Mouse (Mus musculus): ENCODE measurements at regions not wholly inside any gene's neighbourhood (a gene's known extent, or its start where the extent isn't known, plus 50 kb on each side); places are given as distances from the start of the nearest gene placed in this dataset.

- Histone ChIP-seq H3K4me1 (peaks cover 8% of the 10 kb centered on the region), H3K27ac (no peak overlapping the region), H3K9me3 (replicated peaks) (no peaks in the 10 kb centered on the region), H3K27me3 (ENCODE audit: low read depth, poor library complexity, severe bottlenecking) (no peaks in the 10 kb centered on the region), H3K4me3 (no peak overlapping the region), H3K36me3 (no peaks in the 10 kb centered on the region)
- DNase-seq (ENCODE audit: low spot score) = no peak
- 74% methylated on average over 1 of the region's 1 CpGs for WGBS
These were observed 68.3 kb downstream of the Cd83 start for GRCm38 (mm10) chr13:43852888-43853287.

GRCm38 (mm10) chr13:43854973-43855372, 70.4 kb downstream of the Cd83 start:
- Histone ChIP-seq H3K36me3 (no peaks in the 10 kb centered on the region), H3K4me1 (peaks cover 2% of the 10 kb centered on the region), H3K9me3 (replicated peaks) (no peaks in the 10 kb centered on the region), H3K4me3 (no peak overlapping the region), H3K27me3 (ENCODE audit: low read depth, poor library complexity, severe bottlenecking) (no peaks in the 10 kb centered on the region), H3K27ac (no peak overlapping the region)
- DNase-seq (ENCODE audit: low spot score) = no peak
- 96% methylated on average over 2 of the region's 2 CpGs for WGBS

- H3K36me3 ChIP-seq = no peaks in the 10 kb centered on the region
- 33% methylated on average over 4 of the region's 4 CpGs for WGBS
- no peak for DNase-seq (ENCODE audit: low spot score)
- no peak overlapping the region for H3K27ac ChIP-seq
- no peaks in the 10 kb centered on the region for H3K9me3 ChIP-seq (replicated peaks)
- H3K4me1 ChIP-seq = peaks cover 34% of the 10 kb centered on the region
- H3K27me3 ChIP-seq (ENCODE audit: low read depth, poor library complexity, severe bottlenecking) = peaks cover 9% of the 10 kb centered on the region; the same call in 1 of the 2 replicates
- H3K4me3 ChIP-seq = no peak overlapping the region
These were observed 76.4 kb downstream of the Cd83 start for GRCm38 (mm10) chr13:43860932-43861331.

GRCm38 (mm10) chr13:43861424-43861823, 76.8 kb downstream of the Cd83 start:
- no peak overlapping the region for H3K4me3 ChIP-seq
- no peaks in the 10 kb centered on the region for H3K9me3 ChIP-seq (replicated peaks)
- 67% methylated on average over 7 of the region's 7 CpGs for whole genome bisulfite sequencing
- no peak for DNase-seq (ENCODE audit: low spot score)
- H3K27ac ChIP-seq = no peak overlapping the region; the same call in 1 of the 2 replicates
- peaks cover 12% of the 10 kb centered on the region; the same call in 1 of the 2 replicates for H3K27me3 ChIP-seq (ENCODE audit: low read depth, poor library complexity, severe bottlenecking)
- no peaks in the 10 kb centered on the region for H3K36me3 ChIP-seq
- peaks cover 38% of the 10 kb centered on the region for H3K4me1 ChIP-seq

GRCm38 (mm10) chr13:43862056-43862455, 77.5 kb downstream of the Cd83 start:
- peaks cover 17% of the 10 kb centered on the region; the same call in 1 of the 2 replicates for H3K27me3 ChIP-seq (ENCODE audit: low read depth, poor library complexity, severe bottlenecking)
- H3K36me3 ChIP-seq = no peaks in the 10 kb centered on the region
- no peaks in the 10 kb centered on the region for H3K9me3 ChIP-seq (replicated peaks)
- no peak overlapping the region for H3K4me3 ChIP-seq
- peaks cover 38% of the 10 kb centered on the region for H3K4me1 ChIP-seq
- no peak for DNase-seq (ENCODE audit: low spot score)
- 67% methylated on average over 5 of the region's 5 CpGs for WGBS
- H3K27ac ChIP-seq = no peak overlapping the region

GRCm38 (mm10) chr13:43862586-43862985, 78.0 kb downstream of the Cd83 start:
- no peaks in the 10 kb centered on the region for H3K36me3 ChIP-seq
- no peak for DNase-seq (ENCODE audit: low spot score)
- H3K27me3 ChIP-seq (ENCODE audit: low read depth, poor library complexity, severe bottlenecking) = peaks cover 23% of the 10 kb centered on the region; the same call in 1 of the 2 replicates
- peaks cover 38% of the 10 kb centered on the region for H3K4me1 ChIP-seq
- H3K27ac ChIP-seq = no peak overlapping the region
- H3K4me3 ChIP-seq = no peak overlapping the region
- H3K9me3 ChIP-seq (replicated peaks) = no peaks in the 10 kb centered on the region
- 64% methylated on average over 6 of the region's 6 CpGs for WGBS

GRCm38 (mm10) chr13:43863581-43864100, 79.1 kb downstream of the Cd83 start:
- H3K4me3 ChIP-seq = 0 out of 2 replicates have a peak overlapping the region, but pooled peaks have one; percentile 48

GRCm38 (mm10) chr13:43864153-43864861, 79.7 kb downstream of the Cd83 start:
- Histone ChIP-seq H3K27me3 (ENCODE audit: low read depth, poor library complexity, severe bottlenecking) (peaks cover 23% of the 10 kb centered on the region; the same call in 1 of the 2 replicates), H3K27ac (peak overlapping the region; percentile 89), H3K9me3 (replicated peaks) (no peaks in the 10 kb centered on the region), H3K36me3 (no peaks in the 10 kb centered on the region), H3K4me3 (peak overlapping the region; percentile 48), H3K4me1 (peaks cover 42% of the 10 kb centered on the region)
- peak; percentile 100 for DNase-seq (ENCODE audit: low spot score)
- WGBS = 2% methylated on average over 35 of the region's 35 CpGs

More at GRCm38 (mm10) chr13:43863581-43864100, 79.1 kb downstream of the Cd83 start:
- Histone ChIP-seq H3K9me3 (replicated peaks) (no peaks in the 10 kb centered on the region), H3K4me1 (peaks cover 38% of the 10 kb centered on the region), H3K27me3 (ENCODE audit: low read depth, poor library complexity, severe bottlenecking) (peaks cover 23% of the 10 kb centered on the region; the same call in 1 of the 2 replicates), H3K27ac (peak overlapping the region; percentile 89), H3K36me3 (no peaks in the 10 kb centered on the region)
- no peak for DNase-seq (ENCODE audit: low spot score)
- 75% methylated on average over 7 of the region's 7 CpGs for WGBS

GRCm38 (mm10) chr13:43865036-43865435, 80.5 kb downstream of the Cd83 start:
- peak overlapping the region; percentile 48 for H3K4me3 ChIP-seq
- peak; percentile 76 for DNase-seq (ENCODE audit: low spot score)
- H3K4me1 ChIP-seq = peaks cover 42% of the 10 kb centered on the region
- H3K27ac ChIP-seq = peak overlapping the region; percentile 89
- H3K36me3 ChIP-seq = no peaks in the 10 kb centered on the region
- peaks cover 23% of the 10 kb centered on the region; the same call in 1 of the 2 replicates for H3K27me3 ChIP-seq (ENCODE audit: low read depth, poor library complexity, severe bottlenecking)
- 0% methylated on average over 20 of the region's 20 CpGs for WGBS
- no peaks in the 10 kb centered on the region for H3K9me3 ChIP-seq (replicated peaks)

GRCm38 (mm10) chr13:43875895-43876294, 91.3 kb downstream of the Cd83 start:
- 86% methylated on average over 9 of the region's 9 CpGs for WGBS
- DNase-seq (ENCODE audit: low spot score) = no peak
- no peak overlapping the region for H3K27ac ChIP-seq
- no peaks in the 10 kb centered on the region for H3K27me3 ChIP-seq (ENCODE audit: low read depth, poor library complexity, severe bottlenecking)
- H3K4me3 ChIP-seq = no peak overlapping the region
- H3K36me3 ChIP-seq = no peaks in the 10 kb centered on the region
- H3K4me1 ChIP-seq = peaks cover 10% of the 10 kb centered on the region; the same call in 1 of the 2 replicates
- no peaks in the 10 kb centered on the region for H3K9me3 ChIP-seq (replicated peaks)

- Histone ChIP-seq H3K9me3 (replicated peaks) (0 out of 2 replicates have a peak, but pooled peaks cover 2% of the 10 kb centered on the region), H3K27ac (no peak overlapping the region), H3K4me3 (no peak overlapping the region), H3K4me1 (peaks cover 9% of the 10 kb centered on the region), H3K27me3 (ENCODE audit: low read depth, poor library complexity, severe bottlenecking) (no peaks in the 10 kb centered on the region), H3K36me3 (no peaks in the 10 kb centered on the region)
- no peak for DNase-seq (ENCODE audit: low spot score)
- WGBS = 95% methylated on average over 3 of the region's 3 CpGs
These were observed 102.7 kb downstream of the Cd83 start for GRCm38 (mm10) chr13:43887284-43887683.

- H3K27ac ChIP-seq = peak overlapping the region; percentile 78
- peak; percentile 60 for DNase-seq (ENCODE audit: low spot score)
- WGBS = 47% methylated on average over 3 of the region's 3 CpGs
These were observed 107.4 kb downstream of the Cd83 start for GRCm38 (mm10) chr13:43891928-43892327.

GRCm38 (mm10) chr13:43895990-43896389, 111.4 kb downstream of the Cd83 start:
- no peaks in the 10 kb centered on the region for H3K36me3 ChIP-seq
- no peak overlapping the region for H3K27ac ChIP-seq
- H3K9me3 ChIP-seq (replicated peaks) = no peaks in the 10 kb centered on the region
- no peak overlapping the region for H3K4me3 ChIP-seq
- 82% methylated on average over 11 of the region's 11 CpGs for WGBS
- peaks cover 25% of the 10 kb centered on the region for H3K4me1 ChIP-seq
- H3K27me3 ChIP-seq (ENCODE audit: low read depth, poor library complexity, severe bottlenecking) = no peaks in the 10 kb centered on the region
- DNase-seq (ENCODE audit: low spot score) = no peak

More at GRCm38 (mm10) chr13:43891928-43892327, 107.4 kb downstream of the Cd83 start:
- Histone ChIP-seq H3K27me3 (ENCODE audit: low read depth, poor library complexity, severe bottlenecking) (no peaks in the 10 kb centered on the region), H3K9me3 (replicated peaks) (0 out of 2 replicates have a peak, but pooled peaks cover 2% of the 10 kb centered on the region), H3K4me1 (peaks cover 20% of the 10 kb centered on the region), H3K36me3 (no peaks in the 10 kb centered on the region), H3K4me3 (no peak overlapping the region)
